Mouse (Mus musculus) lung, postnatal 0 days (tissue): ENCODE measurements at regions not wholly inside any gene's neighbourhood (a gene's known extent, or its start where the extent isn't known, plus 50 kb on each side); places are given as distances from the start of the nearest gene placed in this dataset.

Source experiments
- CTCF ChIP-seq: IDR thresholded peaks from 2 replicates; pipeline ENCODE4 v1.5.1; 2016; ENCODE audit warnings: antibody characterized with exemption, mild to moderate bottlenecking
- EP300 ChIP-seq: IDR thresholded peaks from 2 replicates; pipeline ENCODE4 v1.6.1; 2016; ENCODE audit warnings: antibody characterized with exemption, mild to moderate bottlenecking, control low read depth

DNA sequence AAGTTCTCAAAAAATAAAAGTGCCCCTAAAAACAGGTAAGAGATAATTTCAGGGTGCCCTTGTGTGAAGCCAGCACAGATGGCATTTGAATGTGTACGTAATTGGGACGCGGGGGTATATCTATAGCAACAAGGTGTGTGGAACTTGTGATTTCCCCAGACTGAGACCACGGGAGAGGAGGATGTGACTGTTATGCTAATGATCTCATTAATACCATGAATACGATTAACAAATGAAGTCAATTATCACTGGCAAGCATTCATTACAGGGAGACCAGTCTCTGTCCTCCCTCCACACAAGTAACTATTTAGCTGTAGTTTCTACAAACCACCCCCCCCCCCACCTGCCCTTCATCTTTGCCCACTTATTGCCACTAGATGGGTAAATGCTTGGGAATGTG, 112.9 kb downstream of the Atp23 start:
- TF ChIP-seq CTCF (no peak), EP300 (no peak)
